Mouse (Mus musculus): ENCODE results near the gene Gm17482. TPM values are rescaled to one million over a fixed set of nuclear protein-coding genes. Genes with fewer than 3 reads are reported as not detected.

Gm17482 gene
- polyA plus RNA-seq (2014; fragmentation: Nextera tagmentation; extraction: Ambion mirVana) = not detected in 2 replicates

DNA sequence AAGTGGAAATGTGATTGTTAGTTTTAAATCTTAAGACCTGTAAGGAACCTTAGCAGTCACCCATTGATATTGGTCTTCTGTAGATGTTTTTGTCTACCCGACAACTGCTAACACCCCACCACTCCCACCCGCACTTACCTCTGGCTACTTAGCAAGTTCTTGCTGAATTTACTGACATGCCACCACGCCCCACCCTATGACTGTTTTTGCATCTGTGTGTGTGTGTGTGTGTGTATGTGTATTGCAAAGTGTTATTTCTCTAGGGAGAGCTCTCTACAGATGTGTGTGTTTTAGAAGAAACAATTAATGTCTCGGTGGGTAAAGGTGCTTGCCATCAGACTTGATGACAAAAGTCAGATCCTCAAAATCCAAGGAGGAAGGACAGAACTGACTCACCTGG lies at the start of gene Gm17482:
Gm17482 (plus strand) TSS at position 301 of the 400 bp plus-strand sequence.
- WGBS = 78% methylated on average over 4 of the region's 4 CpGs
- Histone ChIP-seq H3K4me3 (ENCODE audit: low read depth, low read length) (no peak within 1 kb of the TSS), H3K27ac (ENCODE audit: low read depth) (no peak within 1 kb of the TSS), H3K36me3 (ENCODE audit: control insufficient read depth, insufficient read depth, low read length) (no peaks in the 10 kb centered on the region), H3K27me3 (replicated peaks; ENCODE audit: control insufficient read depth, insufficient read depth, low read length) (no peaks in the 10 kb centered on the region), H3K9ac (ENCODE audit: low read length) (no peak within 1 kb of the TSS), H3K4me1 (replicated peaks; ENCODE audit: control insufficient read depth, insufficient read depth, low read length) (no peaks in the 10 kb centered on the region), H3K9me3 (ENCODE audit: control insufficient read depth, low read length) (no peaks in the 10 kb centered on the region), H3K4me2 (ENCODE audit: low read length) (no peak within 1 kb of the TSS)
- ATAC-seq (replicated peaks; ENCODE audit: low FRiP score, low TSS enrichment, low read depth) = 0 out of 2 replicates have a peak, but pooled peaks have one; percentile 15
- DNase-seq (ENCODE audit: low spot score) = no peak

DNA sequence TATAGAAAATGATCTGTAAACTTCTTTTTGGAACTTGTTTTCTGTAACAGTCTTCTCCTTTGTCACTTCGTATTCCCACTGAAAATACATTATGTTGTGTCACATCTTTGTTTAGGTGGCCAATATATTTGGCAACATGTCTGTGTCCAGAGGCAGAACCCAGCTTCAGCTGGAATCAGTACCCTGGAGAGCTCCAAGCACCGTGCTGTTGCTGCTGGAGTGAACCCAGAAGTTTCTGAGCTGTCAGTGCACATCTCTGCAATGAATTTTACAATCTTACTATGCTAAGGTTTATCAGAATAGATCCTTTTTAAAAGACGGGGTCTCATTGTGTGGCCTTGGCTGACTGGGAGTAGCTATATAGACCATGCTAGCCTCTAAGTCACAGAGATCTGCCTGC lies 48.3 kb upstream of the Gm17482 start:
- no peaks in the 10 kb centered on the region for H3K27me3 ChIP-seq (replicated peaks; ENCODE audit: control insufficient read depth, insufficient read depth, low read length)
- DNase-seq (ENCODE audit: low spot score) = peak; percentile 85

DNA sequence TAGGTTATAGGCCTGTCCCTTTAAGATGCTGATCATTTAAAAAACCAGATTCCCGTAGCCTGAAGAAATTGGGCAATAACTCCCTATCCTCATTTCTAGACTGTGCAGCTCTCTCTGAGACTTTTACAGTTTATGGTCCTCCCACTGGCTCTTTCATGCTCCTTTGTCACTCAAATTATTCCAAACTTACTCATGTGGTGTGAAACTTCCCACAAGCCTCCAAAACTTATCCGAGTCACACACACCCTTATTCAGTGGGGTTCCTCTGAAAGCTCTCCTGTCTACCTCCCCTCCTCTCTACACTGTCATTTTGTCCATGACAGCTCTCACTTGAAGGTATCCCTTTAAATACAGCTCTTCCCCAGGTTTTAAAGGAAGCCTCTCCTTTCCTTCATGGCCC lies 46.0 kb upstream of the Gm17482 start:
- H3K4me2 ChIP-seq (ENCODE audit: low read length) = no peak overlapping the region

More for the DNA sequence above, 48.3 kb upstream of the Gm17482 start:
- ATAC-seq (replicated peaks; ENCODE audit: low FRiP score, low TSS enrichment, low read depth) = no peak
- 19% methylated on average over 3 of the region's 3 CpGs for WGBS
- H3K27ac ChIP-seq (ENCODE audit: low read depth) = no peak overlapping the region
- no peaks in the 10 kb centered on the region for H3K36me3 ChIP-seq (ENCODE audit: control insufficient read depth, insufficient read depth, low read length)
- H3K4me2 ChIP-seq (ENCODE audit: low read length) = no peak overlapping the region
- H3K9ac ChIP-seq (ENCODE audit: low read length) = no peak overlapping the region
- H3K9me3 ChIP-seq (ENCODE audit: control insufficient read depth, low read length) = no peaks in the 10 kb centered on the region
- no peaks in the 10 kb centered on the region for H3K4me1 ChIP-seq (replicated peaks; ENCODE audit: control insufficient read depth, insufficient read depth, low read length)
- H3K4me3 ChIP-seq (ENCODE audit: low read depth, low read length) = no peak overlapping the region

DNA sequence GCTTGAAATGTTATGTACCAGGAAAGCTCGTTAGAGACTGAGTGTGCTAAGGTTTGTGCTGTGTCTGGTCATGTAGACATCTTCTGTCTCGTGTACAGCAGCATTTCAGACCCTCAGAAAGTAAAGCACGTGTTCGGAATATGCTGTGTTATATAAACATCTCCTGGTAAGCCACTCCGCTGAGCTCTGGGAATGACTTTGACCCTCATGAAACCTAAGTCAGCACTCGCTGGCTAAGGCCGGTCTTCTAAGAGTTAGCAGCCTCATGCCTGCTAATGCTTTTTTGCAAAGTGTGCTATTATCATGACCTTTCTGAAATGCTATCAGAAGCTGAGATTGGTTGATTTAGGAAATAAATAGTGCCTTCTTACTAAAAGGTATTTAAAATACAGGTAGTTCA lies 36.0 kb upstream of the Gm17482 start:
- Histone ChIP-seq H3K4me1 (replicated peaks; ENCODE audit: control insufficient read depth, insufficient read depth, low read length) (no peaks in the 10 kb centered on the region), H3K9me3 (ENCODE audit: control insufficient read depth, low read length) (no peaks in the 10 kb centered on the region), H3K36me3 (ENCODE audit: control insufficient read depth, insufficient read depth, low read length) (no peaks in the 10 kb centered on the region), H3K27ac (ENCODE audit: low read depth) (no peak overlapping the region), H3K9ac (ENCODE audit: low read length) (no peak overlapping the region), H3K4me3 (ENCODE audit: low read depth, low read length) (no peak overlapping the region), H3K4me2 (ENCODE audit: low read length) (no peak overlapping the region), H3K27me3 (replicated peaks; ENCODE audit: control insufficient read depth, insufficient read depth, low read length) (no peaks in the 10 kb centered on the region)
- WGBS = 33% methylated on average over 7 of the region's 7 CpGs
- DNase-seq (ENCODE audit: low spot score) (no peak), ATAC-seq (replicated peaks; ENCODE audit: low FRiP score, low TSS enrichment, low read depth) (no peak)

More for the DNA sequence above, 46.0 kb upstream of the Gm17482 start:
- ATAC-seq (replicated peaks; ENCODE audit: low FRiP score, low TSS enrichment, low read depth) (no peak), DNase-seq (ENCODE audit: low spot score) (no peak)
- no peak overlapping the region for H3K27ac ChIP-seq (ENCODE audit: low read depth)
- H3K9me3 ChIP-seq (ENCODE audit: control insufficient read depth, low read length) = no peaks in the 10 kb centered on the region
- no peak overlapping the region for H3K4me3 ChIP-seq (ENCODE audit: low read depth, low read length)
- no peaks in the 10 kb centered on the region for H3K4me1 ChIP-seq (replicated peaks; ENCODE audit: control insufficient read depth, insufficient read depth, low read length)
- H3K9ac ChIP-seq (ENCODE audit: low read length) = no peak overlapping the region
- 73% methylated on average over 2 of the region's 2 CpGs for WGBS
- no peaks in the 10 kb centered on the region for H3K36me3 ChIP-seq (ENCODE audit: control insufficient read depth, insufficient read depth, low read length)
- no peaks in the 10 kb centered on the region for H3K27me3 ChIP-seq (replicated peaks; ENCODE audit: control insufficient read depth, insufficient read depth, low read length)

DNA sequence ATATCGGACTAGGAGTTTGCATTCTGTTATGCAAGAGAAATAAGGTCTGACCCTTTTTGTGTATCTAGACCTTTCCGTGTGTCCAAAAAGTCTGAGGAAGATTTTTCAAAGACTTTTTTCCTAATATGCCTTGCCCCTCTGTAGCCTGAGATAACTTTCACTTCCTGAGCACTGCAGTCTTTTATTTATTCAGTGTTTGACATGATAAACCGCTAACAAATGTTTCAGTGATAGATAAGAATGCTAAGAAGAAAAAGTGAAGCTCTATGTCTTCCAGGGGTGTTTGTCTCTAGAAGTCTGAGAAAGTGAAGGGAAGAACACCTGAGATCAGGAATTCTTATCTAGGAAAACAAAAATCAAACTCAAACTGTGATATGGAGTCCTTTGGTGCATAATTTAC lies 26.4 kb upstream of the Gm17482 start:
- no peak overlapping the region for H3K4me2 ChIP-seq (ENCODE audit: low read length)
- 57% methylated on average over 3 of the region's 3 CpGs for WGBS
- no peak overlapping the region for H3K27ac ChIP-seq (ENCODE audit: low read depth)
- no peaks in the 10 kb centered on the region for H3K27me3 ChIP-seq (replicated peaks; ENCODE audit: control insufficient read depth, insufficient read depth, low read length)
- no peaks in the 10 kb centered on the region for H3K9me3 ChIP-seq (ENCODE audit: control insufficient read depth, low read length)
- H3K4me1 ChIP-seq (replicated peaks; ENCODE audit: control insufficient read depth, insufficient read depth, low read length) = no peaks in the 10 kb centered on the region
- no peak overlapping the region for H3K9ac ChIP-seq (ENCODE audit: low read length)
- DNase-seq (ENCODE audit: low spot score) (no peak), ATAC-seq (replicated peaks; ENCODE audit: low FRiP score, low TSS enrichment, low read depth) (no peak)
- H3K36me3 ChIP-seq (ENCODE audit: control insufficient read depth, insufficient read depth, low read length) = no peaks in the 10 kb centered on the region
- H3K4me3 ChIP-seq (ENCODE audit: low read depth, low read length) = no peak overlapping the region

DNA sequence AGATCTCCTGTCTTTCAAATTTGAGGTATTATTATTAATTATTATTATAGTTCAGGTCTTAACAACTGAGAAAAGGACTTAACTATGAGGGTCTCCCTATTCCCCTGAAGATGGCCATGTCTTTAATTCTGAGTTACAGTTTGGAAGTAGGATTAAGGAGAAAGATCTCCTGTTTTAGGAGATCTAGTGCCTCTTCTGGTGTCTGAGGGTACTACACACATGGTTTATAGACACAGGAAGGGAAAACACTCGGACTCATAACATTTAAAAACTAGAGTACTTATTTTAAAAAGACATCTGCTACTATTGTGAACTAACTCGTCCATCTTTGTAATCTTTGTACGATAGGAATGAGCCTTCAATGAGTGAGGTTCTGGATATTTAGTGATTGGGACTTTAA lies 24.1 kb upstream of the Gm17482 start:
- Histone ChIP-seq H3K4me2 (ENCODE audit: low read length) (no peak overlapping the region), H3K4me3 (ENCODE audit: low read depth, low read length) (no peak overlapping the region), H3K36me3 (ENCODE audit: control insufficient read depth, insufficient read depth, low read length) (no peaks in the 10 kb centered on the region), H3K27me3 (replicated peaks; ENCODE audit: control insufficient read depth, insufficient read depth, low read length) (no peaks in the 10 kb centered on the region), H3K4me1 (replicated peaks; ENCODE audit: control insufficient read depth, insufficient read depth, low read length) (no peaks in the 10 kb centered on the region), H3K9ac (ENCODE audit: low read length) (no peak overlapping the region), H3K27ac (ENCODE audit: low read depth) (no peak overlapping the region), H3K9me3 (ENCODE audit: control insufficient read depth, low read length) (no peaks in the 10 kb centered on the region)
- WGBS = 69% methylated on average over 3 of the region's 3 CpGs
- DNase-seq (ENCODE audit: low spot score) (no peak), ATAC-seq (replicated peaks; ENCODE audit: low FRiP score, low TSS enrichment, low read depth) (no peak)

DNA sequence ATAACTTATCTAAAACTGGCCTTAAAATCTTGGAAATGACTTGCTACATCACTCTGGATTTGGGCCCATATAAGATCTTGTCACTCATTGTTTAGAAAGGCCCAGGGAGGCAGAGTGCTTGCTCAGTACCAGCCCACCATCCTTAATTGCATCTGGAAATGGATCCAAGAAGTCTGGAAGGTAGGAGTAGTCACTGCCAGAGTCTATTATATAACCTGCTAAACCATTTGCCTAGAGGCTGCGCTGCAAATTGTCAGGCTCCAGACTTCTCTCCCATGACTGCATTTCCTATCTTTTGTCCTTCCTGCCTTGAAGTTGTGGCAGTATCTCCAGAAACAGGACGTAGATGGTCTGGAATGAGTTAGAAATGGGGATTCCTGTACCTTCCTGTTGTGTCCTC lies 17.0 kb upstream of the Gm17482 start:
- WGBS = 58% methylated on average over 2 of the region's 2 CpGs
- no peak overlapping the region for H3K4me2 ChIP-seq (ENCODE audit: low read length)
- no peaks in the 10 kb centered on the region for H3K27me3 ChIP-seq (replicated peaks; ENCODE audit: control insufficient read depth, insufficient read depth, low read length)
- no peak for ATAC-seq (replicated peaks; ENCODE audit: low FRiP score, low TSS enrichment, low read depth)
- H3K9ac ChIP-seq (ENCODE audit: low read length) = no peak overlapping the region
- H3K36me3 ChIP-seq (ENCODE audit: control insufficient read depth, insufficient read depth, low read length) = no peaks in the 10 kb centered on the region
- 0 out of 2 replicates have a peak, but pooled peaks cover 5% of the 10 kb centered on the region for H3K4me1 ChIP-seq (replicated peaks; ENCODE audit: control insufficient read depth, insufficient read depth, low read length)
- H3K9me3 ChIP-seq (ENCODE audit: control insufficient read depth, low read length) = no peaks in the 10 kb centered on the region
- H3K27ac ChIP-seq (ENCODE audit: low read depth) = no peak overlapping the region
- DNase-seq (ENCODE audit: low spot score) = no peak
- no peak overlapping the region for H3K4me3 ChIP-seq (ENCODE audit: low read depth, low read length)

DNA sequence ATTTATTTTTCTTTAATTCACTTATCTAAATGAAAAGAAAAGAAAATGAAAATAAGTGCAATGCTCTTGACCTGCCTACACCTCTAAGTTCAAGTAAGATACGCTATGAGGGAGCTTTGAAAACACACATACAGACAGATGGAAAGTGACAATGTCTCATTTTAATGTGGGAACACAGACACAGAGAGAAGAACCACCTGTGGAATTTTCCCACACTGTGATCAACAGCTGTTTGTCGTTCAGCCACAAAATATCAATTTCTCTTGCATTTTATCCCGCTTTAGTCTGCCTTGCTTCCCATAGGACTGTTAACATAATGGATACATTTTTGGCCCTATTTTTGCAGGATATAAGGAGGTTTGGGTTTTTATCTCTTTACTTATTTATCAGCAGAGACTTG lies 16.3 kb upstream of the Gm17482 start:
- no peak for ATAC-seq (replicated peaks; ENCODE audit: low FRiP score, low TSS enrichment, low read depth)
- H3K9me3 ChIP-seq (ENCODE audit: control insufficient read depth, low read length) = no peaks in the 10 kb centered on the region
- H3K4me1 ChIP-seq (replicated peaks; ENCODE audit: control insufficient read depth, insufficient read depth, low read length) = 0 out of 2 replicates have a peak, but pooled peaks cover 5% of the 10 kb centered on the region
- no peak overlapping the region for H3K4me3 ChIP-seq (ENCODE audit: low read depth, low read length)
- no peaks in the 10 kb centered on the region for H3K27me3 ChIP-seq (replicated peaks; ENCODE audit: control insufficient read depth, insufficient read depth, low read length)
- H3K4me2 ChIP-seq (ENCODE audit: low read length) = no peak overlapping the region
- WGBS = 56% methylated on average over 3 of the region's 3 CpGs
- no peaks in the 10 kb centered on the region for H3K36me3 ChIP-seq (ENCODE audit: control insufficient read depth, insufficient read depth, low read length)
- no peak overlapping the region for H3K27ac ChIP-seq (ENCODE audit: low read depth)
- H3K9ac ChIP-seq (ENCODE audit: low read length) = no peak overlapping the region
- no peak for DNase-seq (ENCODE audit: low spot score)

DNA sequence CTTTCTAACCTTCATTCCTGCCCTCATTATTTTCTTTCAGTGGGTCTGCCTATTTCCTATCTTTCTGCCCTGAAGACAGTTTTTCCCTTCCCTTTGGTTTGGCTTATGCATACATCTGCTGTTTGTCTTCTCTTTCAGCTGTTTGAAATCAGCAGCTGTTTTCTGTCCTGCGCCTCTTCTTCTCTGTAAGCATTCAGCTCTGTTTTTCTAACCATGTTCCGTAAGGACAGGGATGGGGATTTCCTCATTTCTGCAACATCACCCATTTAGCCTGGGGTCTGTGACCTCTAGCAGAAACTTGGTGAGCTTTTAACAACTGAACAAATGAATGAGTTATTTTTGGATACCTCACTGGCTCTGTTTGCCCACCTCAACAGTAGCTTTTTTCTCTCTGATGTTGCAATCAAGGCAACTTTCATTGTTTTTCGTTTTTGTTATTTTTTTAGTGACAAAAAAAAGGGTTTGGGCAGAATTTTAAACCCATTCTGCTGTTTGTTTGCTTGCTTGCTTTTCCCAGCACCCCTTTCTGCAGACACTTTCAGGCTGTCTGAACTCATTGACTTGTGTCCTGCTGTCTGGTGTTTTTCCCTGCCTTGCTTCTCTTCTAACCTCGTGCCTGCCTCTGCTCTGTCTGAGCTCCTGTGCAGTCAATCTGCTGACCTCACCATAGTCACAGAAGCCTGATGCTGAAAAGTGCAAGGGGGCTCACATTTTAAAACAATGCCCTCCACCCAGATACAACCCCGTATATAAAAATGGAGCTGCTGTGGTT lies 14.8 kb upstream of the Gm17482 start:
- DNase-seq (ENCODE audit: low spot score) (no peak), ATAC-seq (replicated peaks; ENCODE audit: low FRiP score, low TSS enrichment, low read depth) (no peak)
- Histone ChIP-seq H3K9me3 (ENCODE audit: control insufficient read depth, low read length) (no peaks in the 10 kb centered on the region), H3K36me3 (ENCODE audit: control insufficient read depth, insufficient read depth, low read length) (no peaks in the 10 kb centered on the region), H3K4me1 (replicated peaks; ENCODE audit: control insufficient read depth, insufficient read depth, low read length) (0 out of 2 replicates have a peak, but pooled peaks cover 5% of the 10 kb centered on the region), H3K9ac (ENCODE audit: low read length) (no peak overlapping the region), H3K4me3 (ENCODE audit: low read depth, low read length) (no peak overlapping the region), H3K27me3 (replicated peaks; ENCODE audit: control insufficient read depth, insufficient read depth, low read length) (no peaks in the 10 kb centered on the region), H3K4me2 (ENCODE audit: low read length) (no peak overlapping the region), H3K27ac (ENCODE audit: low read depth) (peak overlapping the region; percentile 39; the same call in 1 of the 2 replicates)
- whole genome bisulfite sequencing = 34% methylated on average over 5 of the region's 5 CpGs

Data from intestine, embryonic 14.5 days (tissue).